Mouse (Mus musculus): Measurements from ENCODE around the gene Scd4. TPM values are rescaled to one million over a fixed set of nuclear protein-coding genes. Genes with fewer than 3 reads are reported as not detected.

Gene Scd4
- polyA plus RNA-seq, 1 experiment from 2014 or later, result 0.21 TPM

DNA sequence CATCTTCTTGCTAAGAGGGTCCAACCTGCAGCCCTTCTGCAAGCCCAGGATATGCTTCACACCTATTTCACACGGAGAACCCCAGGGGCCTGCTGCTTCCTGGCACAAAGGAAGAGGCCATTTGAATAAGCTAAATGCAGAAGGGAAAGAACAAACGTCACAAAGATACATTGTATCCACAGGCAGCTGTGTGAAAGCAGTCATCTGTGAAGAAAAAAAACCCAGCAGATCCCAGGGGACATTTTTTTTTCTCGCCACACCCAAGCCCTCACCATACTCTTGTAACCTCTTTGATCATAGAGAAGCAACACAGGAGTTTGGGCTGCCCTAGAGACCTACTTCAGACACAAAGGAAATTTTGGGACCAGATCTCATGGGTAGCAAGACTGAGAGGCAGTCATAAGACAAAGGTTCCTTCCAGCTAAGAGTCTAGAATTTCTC, 43.6 kb downstream of the Scd4 start:
- Histone ChIP-seq H3K9ac (ENCODE audit: low read depth, low read length) (no peak overlapping the region), H3K27ac (ENCODE audit: low read depth, low read length) (no peak overlapping the region), H3K9me3 (ENCODE audit: control insufficient read depth, low read length) (no peaks in the 10 kb centered on the region), H3K4me3 (ENCODE audit: low read length) (no peak overlapping the region), H3K4me1 (ENCODE audit: control insufficient read depth, insufficient read depth, low read depth, low read length) (no peaks in the 10 kb centered on the region), H3K36me3 (ENCODE audit: control insufficient read depth, insufficient read depth, low read length) (no peaks in the 10 kb centered on the region), H3K27me3 (replicated peaks; ENCODE audit: control insufficient read depth, insufficient read depth, low read length) (no peaks in the 10 kb centered on the region; the same call in 1 of the 2 replicates), H3K4me2 (ENCODE audit: low read length) (no peak overlapping the region)
- no peak for ATAC-seq
- WGBS, result 15% methylated on average over 3 of the region's 3 CpGs

DNA sequence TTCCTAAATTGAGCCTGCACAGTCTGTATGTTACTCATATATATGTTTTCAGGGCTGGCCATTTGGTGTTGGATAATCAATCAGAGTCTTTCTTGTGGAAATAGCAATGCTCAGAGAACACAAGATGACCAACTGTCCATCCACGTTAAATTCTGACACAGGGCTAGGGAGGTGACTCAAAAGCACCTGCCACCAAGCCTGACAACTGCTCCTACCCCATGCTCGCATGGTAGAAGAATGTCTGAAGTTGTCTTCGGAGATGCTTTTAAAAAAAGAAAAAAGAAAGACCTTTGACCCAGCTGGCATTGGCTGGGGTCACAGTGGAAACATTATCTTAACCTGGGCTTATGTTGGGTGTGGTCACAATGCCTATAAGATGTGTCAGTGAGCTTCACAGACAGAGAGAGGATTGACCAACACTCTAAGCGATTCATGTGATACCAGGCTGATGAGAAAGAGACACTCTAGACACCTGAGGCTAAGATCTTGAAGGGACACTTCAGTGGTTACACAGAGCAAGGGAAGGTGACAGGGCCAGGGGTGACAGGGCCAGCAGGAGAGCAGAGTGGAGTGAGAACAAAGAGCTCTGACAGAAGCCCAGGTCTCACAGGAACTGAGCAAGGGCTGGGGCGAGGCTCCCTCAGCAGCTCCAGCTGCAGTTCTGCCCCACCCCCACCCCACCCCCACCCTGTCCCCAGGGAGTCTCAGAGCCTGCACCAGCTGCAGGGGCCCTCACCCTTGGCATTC, 44.9 kb downstream of the Scd4 start:
- WGBS, result 67% methylated on average over 4 of the region's 5 CpGs
- no peaks in the 10 kb centered on the region for H3K36me3 ChIP-seq (ENCODE audit: control insufficient read depth, insufficient read depth, low read length)
- H3K9ac ChIP-seq (ENCODE audit: low read depth, low read length), result no peak overlapping the region
- no peak overlapping the region for H3K4me3 ChIP-seq (ENCODE audit: low read length)
- H3K9me3 ChIP-seq (ENCODE audit: control insufficient read depth, low read length), result no peaks in the 10 kb centered on the region
- no peak for ATAC-seq
- H3K27ac ChIP-seq (ENCODE audit: low read depth, low read length), result no peak overlapping the region
- H3K27me3 ChIP-seq (replicated peaks; ENCODE audit: control insufficient read depth, insufficient read depth, low read length), result no peaks in the 10 kb centered on the region
- H3K4me1 ChIP-seq (ENCODE audit: control insufficient read depth, insufficient read depth, low read depth, low read length), result no peaks in the 10 kb centered on the region
- H3K4me2 ChIP-seq (ENCODE audit: low read length), result no peak overlapping the region

DNA sequence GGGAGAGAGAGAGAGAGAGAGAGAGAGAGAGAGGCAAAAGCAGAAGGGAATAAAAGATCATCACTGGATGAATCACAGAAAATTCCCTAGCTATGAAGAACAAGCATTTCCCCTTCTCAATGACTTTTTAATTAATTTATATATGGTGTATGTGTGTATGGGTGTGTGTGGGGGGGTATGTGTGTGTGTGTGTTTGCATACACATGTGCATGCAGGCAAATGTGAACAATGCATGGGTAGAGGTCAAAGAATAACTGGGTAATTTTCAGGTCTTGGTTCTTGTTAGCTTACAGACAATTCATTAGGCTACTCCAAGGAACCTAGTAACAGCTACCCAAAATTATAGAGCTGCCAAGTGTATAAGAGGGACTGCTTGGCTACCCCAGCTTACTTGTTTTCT, 46.2 kb downstream of the Scd4 start:
- ATAC-seq, result no peak
- no peaks in the 10 kb centered on the region for H3K4me1 ChIP-seq (ENCODE audit: control insufficient read depth, insufficient read depth, low read depth, low read length)

DNA sequence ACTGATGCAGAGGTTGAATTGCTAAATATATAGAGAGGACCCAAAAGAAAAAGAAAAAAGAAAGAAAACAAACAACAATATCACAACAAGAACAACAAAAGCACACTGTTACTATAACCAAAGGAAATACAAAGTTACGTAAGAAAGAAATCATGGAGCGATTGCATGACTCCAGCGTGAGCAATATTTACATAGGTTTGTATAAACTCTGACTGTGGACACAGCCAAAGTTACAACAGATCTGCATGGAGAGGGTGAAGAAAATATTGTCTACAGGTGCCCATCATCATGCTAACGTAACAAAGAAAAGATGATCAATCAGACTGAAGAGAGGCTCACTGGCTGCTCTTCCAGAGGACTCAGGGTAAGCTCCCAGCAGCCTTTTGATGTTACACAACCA, 47.2 kb downstream of the Scd4 start:
- no peak for ATAC-seq
- Histone ChIP-seq H3K4me1 (ENCODE audit: control insufficient read depth, insufficient read depth, low read depth, low read length) (no peaks in the 10 kb centered on the region), H3K9me3 (ENCODE audit: control insufficient read depth, low read length) (no peaks in the 10 kb centered on the region)

More for the DNA sequence above, 46.2 kb downstream of the Scd4 start:
- Histone ChIP-seq H3K9me3 (ENCODE audit: control insufficient read depth, low read length) (no peaks in the 10 kb centered on the region), H3K9ac (ENCODE audit: low read depth, low read length) (no peak overlapping the region), H3K27me3 (replicated peaks; ENCODE audit: control insufficient read depth, insufficient read depth, low read length) (no peaks in the 10 kb centered on the region), H3K27ac (ENCODE audit: low read depth, low read length) (no peak overlapping the region), H3K4me3 (ENCODE audit: low read length) (no peak overlapping the region), H3K4me2 (ENCODE audit: low read length) (no peak overlapping the region), H3K36me3 (ENCODE audit: control insufficient read depth, insufficient read depth, low read length) (no peaks in the 10 kb centered on the region)

DNA sequence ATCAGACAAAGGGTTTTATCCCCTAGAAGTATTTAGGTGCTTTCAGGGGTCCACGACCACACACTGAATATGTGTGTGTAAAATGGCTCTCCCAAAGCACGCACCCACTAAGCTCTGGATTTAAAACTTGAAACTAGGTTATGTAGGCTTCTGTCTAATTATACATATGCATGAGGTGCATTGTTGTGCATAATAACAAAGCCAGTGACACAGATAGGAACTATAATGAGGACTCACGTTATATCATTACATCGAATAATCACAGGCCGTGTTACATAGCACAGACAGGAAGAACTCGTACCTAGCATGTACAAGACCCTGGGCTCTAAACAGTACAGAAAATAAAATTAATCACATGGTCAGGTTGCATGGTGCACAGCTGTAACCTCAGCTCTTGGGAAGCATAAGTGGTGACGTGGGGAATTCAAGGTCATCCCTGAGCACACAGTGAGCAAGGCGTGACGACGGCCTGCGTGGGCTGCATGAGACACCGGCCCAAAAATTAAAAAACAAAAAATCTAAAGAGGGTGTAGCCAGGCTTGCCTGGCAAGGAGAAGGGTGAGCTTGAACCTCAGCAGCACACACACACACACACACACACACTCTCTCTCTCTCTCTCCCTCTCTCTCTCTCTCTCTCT, 49.9 kb downstream of the Scd4 start:
- Histone ChIP-seq H3K4me1 (ENCODE audit: control insufficient read depth, insufficient read depth, low read depth, low read length) (no peaks in the 10 kb centered on the region), H3K27me3 (replicated peaks; ENCODE audit: control insufficient read depth, insufficient read depth, low read length) (no peaks in the 10 kb centered on the region), H3K4me3 (ENCODE audit: low read length) (no peak overlapping the region), H3K4me2 (ENCODE audit: low read length) (no peak overlapping the region), H3K9ac (ENCODE audit: low read depth, low read length) (no peak overlapping the region), H3K36me3 (ENCODE audit: control insufficient read depth, insufficient read depth, low read length) (no peaks in the 10 kb centered on the region), H3K27ac (ENCODE audit: low read depth, low read length) (no peak overlapping the region), H3K9me3 (ENCODE audit: control insufficient read depth, low read length) (no peaks in the 10 kb centered on the region)
- WGBS, result 72% methylated on average over 12 of the region's 12 CpGs
- ATAC-seq, result no peak

More for the DNA sequence above, 47.2 kb downstream of the Scd4 start:
- Histone ChIP-seq H3K36me3 (ENCODE audit: control insufficient read depth, insufficient read depth, low read length) (no peaks in the 10 kb centered on the region), H3K4me3 (ENCODE audit: low read length) (no peak overlapping the region), H3K27ac (ENCODE audit: low read depth, low read length) (no peak overlapping the region), H3K27me3 (replicated peaks; ENCODE audit: control insufficient read depth, insufficient read depth, low read length) (no peaks in the 10 kb centered on the region), H3K4me2 (ENCODE audit: low read length) (no peak overlapping the region), H3K9ac (ENCODE audit: low read depth, low read length) (no peak overlapping the region)
- 91% methylated on average over 4 of the region's 4 CpGs for WGBS

DNA sequence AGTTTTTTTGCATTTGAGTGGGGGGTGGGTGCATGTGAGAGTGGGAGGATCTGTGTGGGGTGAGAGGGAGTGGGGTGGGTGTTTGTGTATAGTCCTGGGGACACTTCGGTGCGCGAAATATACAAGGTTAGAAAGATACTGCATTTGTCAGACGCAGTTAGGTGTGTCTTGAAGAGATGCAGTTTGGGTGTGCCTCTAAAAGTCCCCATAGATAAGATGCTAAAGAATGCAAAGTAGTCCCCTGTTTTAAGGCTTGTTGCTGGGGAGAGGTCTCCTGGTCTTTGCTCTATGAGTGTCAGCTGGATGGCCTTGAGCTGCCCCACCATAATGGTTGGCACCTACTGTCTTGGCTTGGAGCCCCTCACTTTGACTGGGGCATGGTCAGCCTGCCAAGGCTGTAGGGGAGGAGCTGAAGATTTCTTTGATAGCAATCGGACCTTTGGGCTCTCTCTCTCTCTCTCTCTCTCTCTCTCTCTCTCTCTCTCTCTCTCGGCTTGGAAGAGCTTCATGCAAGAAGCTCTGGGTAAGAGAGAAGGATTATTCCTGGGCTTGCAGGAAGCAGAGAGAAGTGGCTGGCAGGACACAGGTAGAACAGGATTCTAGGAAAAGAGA, 53.1 kb downstream of the Scd4 start:
- WGBS, result 82% methylated on average over 6 of the region's 6 CpGs
- ATAC-seq, result no peak
- Histone ChIP-seq H3K9me3 (ENCODE audit: control insufficient read depth, low read length) (no peaks in the 10 kb centered on the region), H3K4me3 (ENCODE audit: low read length) (no peak overlapping the region), H3K4me1 (ENCODE audit: control insufficient read depth, insufficient read depth, low read depth, low read length) (peaks cover 4% of the 10 kb centered on the region), H3K27ac (ENCODE audit: low read depth, low read length) (no peak overlapping the region), H3K4me2 (ENCODE audit: low read length) (no peak overlapping the region), H3K9ac (ENCODE audit: low read depth, low read length) (no peak overlapping the region), H3K36me3 (ENCODE audit: control insufficient read depth, insufficient read depth, low read length) (no peaks in the 10 kb centered on the region), H3K27me3 (replicated peaks; ENCODE audit: control insufficient read depth, insufficient read depth, low read length) (no peaks in the 10 kb centered on the region)

DNA sequence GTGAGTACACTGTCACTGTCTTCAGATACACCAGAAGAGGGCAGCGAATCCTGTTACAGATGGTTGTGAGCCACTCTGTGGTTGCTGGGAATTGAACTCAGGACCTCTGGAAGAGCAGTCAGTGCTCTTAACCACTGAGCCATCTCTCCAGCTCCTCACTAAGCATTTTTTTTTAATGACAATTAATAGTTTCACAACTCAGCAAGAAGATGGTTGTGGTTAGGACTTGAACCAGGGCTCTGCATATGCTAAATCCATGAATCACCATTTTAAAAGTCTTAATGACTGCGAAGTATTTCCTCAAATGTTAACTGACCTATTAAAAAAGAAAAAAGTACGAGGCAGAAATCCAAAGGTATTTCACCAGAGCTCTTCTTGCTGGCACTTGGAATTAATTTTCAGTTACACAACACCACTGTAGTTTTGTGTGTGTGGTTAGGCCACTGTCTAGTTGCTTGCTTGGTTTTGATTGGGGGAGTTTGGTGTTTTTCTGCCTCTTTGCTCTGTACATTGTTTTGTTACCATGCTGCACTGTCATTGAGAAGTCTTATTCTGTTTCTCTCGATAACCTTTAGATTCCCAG, 54.3 kb downstream of the Scd4 start:
- Histone ChIP-seq H3K4me3 (ENCODE audit: low read length) (no peak overlapping the region), H3K27me3 (replicated peaks; ENCODE audit: control insufficient read depth, insufficient read depth, low read length) (no peaks in the 10 kb centered on the region), H3K9ac (ENCODE audit: low read depth, low read length) (no peak overlapping the region), H3K4me2 (ENCODE audit: low read length) (no peak overlapping the region), H3K27ac (ENCODE audit: low read depth, low read length) (no peak overlapping the region), H3K9me3 (ENCODE audit: control insufficient read depth, low read length) (no peaks in the 10 kb centered on the region), H3K36me3 (ENCODE audit: control insufficient read depth, insufficient read depth, low read length) (no peaks in the 10 kb centered on the region), H3K4me1 (ENCODE audit: control insufficient read depth, insufficient read depth, low read depth, low read length) (peaks cover 4% of the 10 kb centered on the region)
- WGBS, result 92% methylated on average over 4 of the region's 4 CpGs
- no peak for ATAC-seq

DNA sequence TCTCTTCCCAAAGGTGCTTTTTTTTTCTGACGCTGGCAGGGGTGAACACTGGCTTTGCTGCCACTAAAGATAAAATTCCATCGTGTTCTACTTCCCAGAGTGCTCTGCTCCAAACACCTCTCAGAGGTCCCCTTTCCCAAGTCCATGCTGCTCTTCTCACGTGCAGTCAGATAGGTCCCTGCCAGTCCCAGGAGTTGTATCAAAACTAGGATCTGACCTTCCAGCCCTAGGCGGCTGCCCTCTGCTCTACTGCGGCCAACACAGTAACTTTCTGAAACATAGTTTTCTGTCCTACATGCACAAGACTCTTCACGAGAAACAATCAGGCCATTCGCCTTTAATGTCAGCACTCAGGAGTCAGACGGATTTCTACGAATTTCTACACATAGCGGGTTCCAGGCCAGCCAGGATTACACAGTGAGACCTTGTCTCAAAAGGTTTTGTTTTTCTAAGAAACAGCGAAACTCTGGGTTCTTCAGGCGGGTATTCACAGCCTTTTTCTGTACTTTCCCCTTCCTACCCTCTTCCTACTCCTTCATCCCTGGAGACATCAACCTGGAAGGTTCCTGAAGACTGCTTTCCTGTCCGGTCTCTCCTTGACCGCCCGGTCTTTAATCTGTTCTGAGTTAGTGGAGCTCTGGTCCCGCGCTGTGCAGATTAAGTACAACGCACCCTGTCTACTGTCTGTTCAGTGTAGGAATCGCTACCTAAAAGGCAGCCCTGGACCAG, 55.0 kb downstream of the Scd4 start:
- Histone ChIP-seq H3K4me2 (ENCODE audit: low read length) (peak overlapping the region; percentile 74), H3K27ac (ENCODE audit: low read depth, low read length) (peak overlapping the region; percentile 70; the same call in 1 of the 2 replicates), H3K9me3 (ENCODE audit: control insufficient read depth, low read length) (no peaks in the 10 kb centered on the region), H3K27me3 (replicated peaks; ENCODE audit: control insufficient read depth, insufficient read depth, low read length) (no peaks in the 10 kb centered on the region), H3K4me1 (ENCODE audit: control insufficient read depth, insufficient read depth, low read depth, low read length) (peaks cover 4% of the 10 kb centered on the region), H3K4me3 (ENCODE audit: low read length) (peak overlapping the region; percentile 58), H3K9ac (ENCODE audit: low read depth, low read length) (peak overlapping the region; percentile 72), H3K36me3 (ENCODE audit: control insufficient read depth, insufficient read depth, low read length) (no peaks in the 10 kb centered on the region)
- ATAC-seq, result no peak; the same call in 1 of the 2 replicates
- WGBS, result 33% methylated on average over 19 of the region's 19 CpGs
